Mouse (Mus musculus) small intestine, adult 2 months (tissue): ENCODE data around the gene Hyou1. TPM values are rescaled to one million over a fixed set of nuclear protein-coding genes. Genes with fewer than 3 reads are reported as not detected.

ENCODE experiments used
- H3K27ac ChIP-seq: fragments of 200-500 bp; 2 replicates; pipeline ENCODE4 v1.5.1; 2012; ENCODE audit warnings: low read depth, low read length, control low read depth, inconsistent platforms; ENCODE audit not compliant: insufficient read depth
- H3K27me3 ChIP-seq: fragments of 200-500 bp; 2 replicates; pipeline ENCODE4 v1.6.1; 2012; ENCODE audit warnings: mild to moderate bottlenecking, moderate library complexity, low read length, inconsistent platforms; ENCODE audit not compliant: control insufficient read depth, insufficient read depth
- H3K36me3 ChIP-seq: fragments of 200-500 bp; 2 replicates; pipeline ENCODE4 v1.6.1; 2012; ENCODE audit warnings: mild to moderate bottlenecking, low read length, control low read depth, inconsistent platforms; ENCODE audit not compliant: control insufficient read depth, insufficient read depth
- H3K4me1 ChIP-seq: fragments of 200-500 bp; 2 replicates; pipeline ENCODE4 v1.6.1; 2012; ENCODE audit warnings: low read length, inconsistent platforms, mixed read lengths; ENCODE audit not compliant: control insufficient read depth, insufficient read depth, insufficient read length
- H3K4me3 ChIP-seq: fragments of 200-500 bp; 2 replicates; pipeline ENCODE4 v1.5.1; 2012; ENCODE audit warnings: low read depth, mild to moderate bottlenecking, control low read depth, inconsistent platforms, low read length, moderate library complexity
- CTCF ChIP-seq: fragments of 200-500 bp; IDR thresholded peaks from 2 replicates; pipeline ENCODE4 v1.5.1; 2012; ENCODE audit warnings: low read depth, mild to moderate bottlenecking, control low read depth, inconsistent platforms, low read length, moderate library complexity, mixed read lengths; ENCODE audit not compliant: insufficient replicate concordance, insufficient read length; ENCODE audit errors: extremely low read depth
- POLR2A ChIP-seq: fragments of 200-500 bp; IDR thresholded peaks from 2 replicates; pipeline ENCODE4 v1.6.1; 2012; ENCODE audit warnings: low read depth, mild to moderate bottlenecking, control low read depth, inconsistent platforms, low read length, moderate library complexity
- WGBS: fragments of 180-500 bp; shearing (Covaris S2); methylation state at CpG from one replicate; pipeline ENCODE4 v1.1.7; 2018; 5-methylcytosine and 5-hydroxymethylcytosine counted together
- polyA plus RNA-seq: library from polyadenylated mRNA; depleted of rRNA; stranded (reverse); fragments of >200 nt; gene quantifications from 2 replicates; pipeline ENCODE4 v1.2.3, GENCODE M21; 2012

Gene Hyou1
- polyA plus RNA-seq, 1 experiment = 34.3 TPM

DNA sequence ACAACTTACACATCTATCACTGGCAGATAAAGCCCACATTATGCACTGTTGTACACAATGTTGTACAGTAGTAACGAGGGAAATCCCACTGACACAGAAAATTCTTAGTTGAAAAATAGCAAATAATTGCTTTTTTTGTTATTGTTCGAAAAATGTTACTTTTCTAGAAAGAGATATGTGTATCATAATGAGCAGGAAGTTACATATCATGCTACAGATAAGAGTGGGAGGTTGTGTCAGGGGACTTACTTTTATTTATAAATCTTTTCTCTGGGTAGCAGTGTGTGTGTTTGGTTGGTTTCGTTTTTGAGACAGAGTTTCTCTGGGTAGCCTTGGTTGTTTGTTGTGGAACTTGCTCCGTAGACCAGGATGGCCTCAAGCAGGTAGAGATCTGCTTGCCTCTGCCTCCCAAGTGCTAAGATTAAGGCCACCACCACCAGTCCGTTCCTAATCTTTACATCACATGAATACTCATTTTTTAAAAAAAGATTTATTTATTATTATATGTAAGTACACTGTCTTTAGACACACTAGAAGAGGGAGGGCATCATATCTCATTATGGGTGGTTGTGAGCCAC lies 1.0 kb upstream of the Hyou1 start:
- peaks cover 5% of the 10 kb centered on the region; the same call in 1 of the 2 replicates for H3K4me1 ChIP-seq
- no peak for TF ChIP-seq CTCF
- TF ChIP-seq POLR2A = no peak
- H3K4me3 ChIP-seq = no peak overlapping the region
- no peaks in the 10 kb centered on the region for H3K27me3 ChIP-seq
- peak overlapping the region; percentile 83 for H3K27ac ChIP-seq
- peaks cover 21% of the 10 kb centered on the region for H3K36me3 ChIP-seq
- WGBS = 36% methylated on average over 5 of the region's 5 CpGs

DNA sequence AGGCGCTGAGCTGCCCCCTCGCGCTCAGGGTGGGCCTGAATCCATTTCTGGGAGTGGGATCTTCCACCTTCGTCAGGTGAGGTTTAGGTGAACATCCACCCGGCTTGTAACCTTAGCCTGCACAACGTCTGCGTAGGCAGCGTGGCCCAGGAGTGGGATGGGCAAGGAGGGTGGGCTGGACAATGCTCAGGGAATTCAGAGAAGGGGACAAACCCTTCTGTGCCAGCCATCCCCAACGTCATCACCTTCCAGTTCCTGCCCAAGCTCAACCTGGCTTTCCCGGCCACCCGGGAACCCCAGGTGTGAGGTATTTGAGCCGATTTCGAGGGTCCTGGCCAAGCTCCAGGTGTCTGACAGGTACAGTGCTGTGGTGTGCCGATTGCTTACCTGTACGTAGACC lies 572 bp downstream of the Hyou1 start:
- H3K36me3 ChIP-seq = peaks cover 36% of the 10 kb centered on the region
- WGBS = 2% methylated on average over 15 of the region's 15 CpGs
- peak overlapping the region; percentile 83 for H3K4me3 ChIP-seq
- H3K27ac ChIP-seq = peak overlapping the region; percentile 24
- TF ChIP-seq CTCF (no peak), POLR2A (no peak)
- H3K27me3 ChIP-seq = no peaks in the 10 kb centered on the region
- peaks cover 3% of the 10 kb centered on the region; the same call in 1 of the 2 replicates for H3K4me1 ChIP-seq

DNA sequence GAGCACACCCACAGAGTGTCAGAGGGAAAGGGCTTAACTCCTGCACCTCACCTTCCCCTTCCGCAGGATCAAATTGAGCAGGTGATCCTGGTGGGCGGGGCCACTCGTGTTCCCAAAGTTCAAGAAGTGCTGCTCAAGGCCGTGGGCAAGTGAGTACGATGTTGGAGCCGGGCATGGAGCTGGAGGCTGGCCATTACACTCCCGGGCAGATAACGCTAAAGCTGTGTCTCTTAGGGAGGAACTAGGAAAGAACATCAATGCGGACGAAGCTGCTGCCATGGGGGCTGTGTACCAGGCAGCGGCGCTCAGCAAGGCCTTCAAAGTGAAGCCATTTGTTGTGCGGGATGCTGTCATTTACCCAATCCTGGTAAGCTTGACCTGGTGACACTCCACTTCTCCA lies 5.3 kb downstream of the Hyou1 start:
- H3K27me3 ChIP-seq = no peaks in the 10 kb centered on the region
- peaks cover 75% of the 10 kb centered on the region for H3K36me3 ChIP-seq
- TF ChIP-seq POLR2A (no peak), CTCF (no peak)
- no peak overlapping the region for H3K4me3 ChIP-seq
- H3K4me1 ChIP-seq = peaks cover 3% of the 10 kb centered on the region; the same call in 1 of the 2 replicates
- 72% methylated on average over 13 of the region's 13 CpGs for WGBS
- no peak overlapping the region for H3K27ac ChIP-seq

DNA sequence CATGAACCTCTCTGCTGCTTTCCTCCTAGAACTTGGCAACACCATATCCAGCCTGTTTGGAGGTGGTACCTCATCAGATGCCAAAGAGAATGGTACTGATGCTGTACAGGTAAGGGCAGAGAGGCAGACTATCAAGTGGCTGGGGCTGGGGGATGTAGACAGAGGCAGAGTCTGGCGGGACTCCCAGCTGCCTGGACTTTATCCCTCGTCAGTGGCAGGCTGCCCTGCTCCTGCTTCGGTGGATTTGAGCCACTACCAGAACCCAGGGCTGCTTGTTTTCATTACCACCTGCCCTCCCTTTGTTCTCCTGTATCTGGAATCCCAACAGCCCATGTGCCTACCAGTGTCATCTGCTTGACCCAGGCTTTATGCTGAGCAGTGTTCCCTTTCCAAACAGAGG lies 7.9 kb downstream of the Hyou1 start:
- 44% methylated on average over 3 of the region's 3 CpGs for WGBS
- TF ChIP-seq POLR2A (no peak), CTCF (no peak)
- Histone ChIP-seq H3K4me1 (no peaks in the 10 kb centered on the region), H3K27me3 (no peaks in the 10 kb centered on the region), H3K4me3 (no peak overlapping the region), H3K27ac (no peak overlapping the region), H3K36me3 (peaks cover 82% of the 10 kb centered on the region)

DNA sequence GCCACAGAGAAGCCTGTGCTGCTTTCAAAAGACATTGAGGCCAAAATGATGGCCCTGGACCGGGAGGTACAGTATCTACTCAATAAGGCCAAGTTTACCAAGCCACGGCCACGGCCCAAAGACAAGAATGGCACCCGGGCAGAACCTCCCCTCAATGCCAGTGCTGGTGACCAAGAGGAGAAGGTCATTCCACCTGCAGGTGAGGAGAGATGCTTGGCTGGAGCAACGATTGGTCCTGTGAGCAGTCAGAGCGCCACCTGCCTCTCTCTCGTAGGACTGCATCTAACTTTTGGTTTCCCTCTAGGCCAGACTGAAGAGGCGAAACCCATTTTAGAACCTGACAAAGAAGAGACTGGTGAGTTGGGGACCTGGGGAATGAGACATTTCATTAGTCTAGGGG lies 10.0 kb downstream of the Hyou1 start:
- H3K27ac ChIP-seq = no peak overlapping the region
- H3K27me3 ChIP-seq = no peaks in the 10 kb centered on the region
- TF ChIP-seq CTCF = peak; percentile 70; the same call in 1 of the 2 replicates
- TF ChIP-seq POLR2A = no peak
- no peaks in the 10 kb centered on the region for H3K4me1 ChIP-seq
- peaks cover 65% of the 10 kb centered on the region for H3K36me3 ChIP-seq
- WGBS = 48% methylated on average over 8 of the region's 8 CpGs
- no peak overlapping the region for H3K4me3 ChIP-seq

DNA sequence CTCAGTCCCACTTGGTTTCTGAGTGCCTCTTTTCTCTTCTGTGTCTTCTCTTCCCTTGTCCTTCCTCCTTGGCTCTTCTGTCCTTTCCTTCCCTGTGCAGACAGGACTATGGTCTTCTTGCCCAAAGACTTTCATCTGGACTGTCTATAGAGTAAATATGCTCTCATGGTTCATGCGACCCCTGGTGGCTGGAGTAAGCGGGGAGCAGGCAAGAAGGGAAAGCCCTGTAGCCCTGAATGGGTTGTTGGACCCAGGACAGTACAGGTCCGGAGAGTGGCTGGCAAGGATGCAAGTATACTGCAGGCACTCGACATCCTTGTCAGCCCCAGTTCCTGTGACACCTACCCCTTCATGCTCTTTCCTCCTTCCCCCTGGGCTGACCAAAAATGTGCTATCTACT lies 12.2 kb downstream of the Hyou1 start:
- WGBS = 24% methylated on average over 4 of the region's 4 CpGs
- Histone ChIP-seq H3K27me3 (no peaks in the 10 kb centered on the region), H3K4me3 (no peak overlapping the region), H3K27ac (no peak overlapping the region), H3K4me1 (peaks cover 4% of the 10 kb centered on the region; the same call in 1 of the 2 replicates), H3K36me3 (peaks cover 46% of the 10 kb centered on the region)
- peak; percentile 74; the same call in 1 of the 2 replicates for TF ChIP-seq CTCF
- TF ChIP-seq POLR2A = no peak

DNA sequence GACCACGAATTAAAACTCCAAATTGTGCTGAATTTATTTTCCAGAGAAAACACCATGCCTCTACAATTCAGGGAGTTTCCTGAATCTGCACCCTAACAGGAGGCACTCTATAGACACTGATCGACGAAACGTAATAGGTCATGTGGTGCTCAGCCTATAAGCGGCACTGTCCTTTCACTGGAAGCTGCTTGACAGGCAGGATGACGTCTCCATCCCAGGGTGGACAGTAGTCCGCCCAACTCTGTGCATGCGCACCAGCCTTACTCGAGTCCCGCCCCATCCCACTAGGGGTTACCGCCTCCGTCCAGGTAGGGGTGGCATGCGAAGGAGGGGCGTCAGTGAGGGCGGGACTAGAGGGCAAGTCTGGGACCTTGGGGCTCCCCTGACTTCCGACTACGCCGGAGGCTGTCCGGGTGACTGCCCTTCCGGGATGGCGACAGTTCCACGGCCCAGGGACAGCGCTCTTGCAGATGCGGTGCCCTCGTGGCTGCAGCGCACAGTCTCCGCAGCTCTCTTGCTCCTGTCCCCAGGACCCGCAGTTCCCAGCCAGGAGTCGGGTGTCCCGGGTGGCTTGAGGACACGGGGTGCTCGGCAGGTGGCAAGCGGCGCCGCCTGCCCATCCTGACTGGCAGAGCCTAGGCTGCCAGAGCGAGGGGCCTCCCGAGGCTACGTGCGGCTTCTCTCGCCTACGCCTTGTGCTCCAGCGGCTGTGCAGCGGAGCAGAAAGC lies 17.6 kb downstream of the Hyou1 start, which contains the start of gene Slc37a4:
Gene Slc37a4 (plus strand): TSS at position 169 of the 728 bp plus-strand sequence.
- peak within 1 kb of the TSS; percentile 99 for H3K27ac ChIP-seq

More for the DNA sequence above, 17.6 kb downstream of the Hyou1 start, which contains the start of gene Slc37a4:
- WGBS = under 1% methylated on average over 43 of the region's 43 CpGs
- peaks cover 27% of the 10 kb centered on the region for H3K36me3 ChIP-seq
- peaks cover 27% of the 10 kb centered on the region for H3K4me1 ChIP-seq
- TF ChIP-seq POLR2A = peak; percentile 94
- no peak for TF ChIP-seq CTCF
- peak within 1 kb of the TSS; percentile 85 for H3K4me3 ChIP-seq
- no peaks in the 10 kb centered on the region for H3K27me3 ChIP-seq
